Mouse (Mus musculus): Measurements from ENCODE around the gene Rpl21.

DNA sequence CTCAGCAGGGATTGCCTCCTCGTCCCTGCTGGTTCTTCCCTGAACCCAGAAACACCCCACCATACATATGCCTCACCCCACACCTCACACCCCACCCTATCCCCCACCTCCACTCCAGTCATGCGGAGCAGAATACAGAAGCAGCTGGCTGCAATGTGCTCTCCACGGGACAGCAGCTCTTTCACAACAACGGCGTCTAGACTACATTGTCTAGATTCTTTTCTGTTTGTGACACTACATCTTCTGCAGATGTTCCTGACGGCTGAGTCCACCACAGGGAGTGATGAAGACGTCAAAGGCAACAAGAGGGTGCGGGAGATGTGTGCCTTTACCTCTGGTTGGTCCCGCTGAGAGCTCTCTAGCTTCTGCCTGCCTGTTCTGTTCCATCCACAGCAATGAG lies 34.7 kb upstream of the Rpl21 start:
- TF ChIP-seq CTCF (conservative IDR thresholded peaks at IDR 0.05; ENCODE audit: insufficient read depth, insufficient read length, low read depth, low read length) (no peak), POLR2A (IDR thresholded peaks at IDR 0.05; ENCODE audit: low read depth, low read length) (no peak)

All from kidney, adult 2 months (tissue).